Mouse (Mus musculus) left cerebral cortex, adult 8-10 months (tissue): ENCODE results near the gene Asb18. TPM values are rescaled to one million over a fixed set of nuclear protein-coding genes. Genes with fewer than 3 reads are reported as not detected.

Experiments
- DNase-seq, 2 experiments: peaks; one replicate each; pipeline ENCODE4 v3.0.0; 2022; ENCODE audit warnings: low spot score in 2 of 2
- total RNA-seq, 4 experiments: library from RNA; stranded (reverse); gene quantifications; 2 replicates each; pipeline ENCODE4 v1.2.4; 2022

Gene Asb18
- total RNA-seq, 4 experiments from 2014 or later, result 1.5 to 2.3 (median 2.0) TPM

GRCm38 (mm10) chr1:89971848-89972247, 42.6 kb downstream of the Asb18 start:
- no peak for DNase-seq

DNA sequence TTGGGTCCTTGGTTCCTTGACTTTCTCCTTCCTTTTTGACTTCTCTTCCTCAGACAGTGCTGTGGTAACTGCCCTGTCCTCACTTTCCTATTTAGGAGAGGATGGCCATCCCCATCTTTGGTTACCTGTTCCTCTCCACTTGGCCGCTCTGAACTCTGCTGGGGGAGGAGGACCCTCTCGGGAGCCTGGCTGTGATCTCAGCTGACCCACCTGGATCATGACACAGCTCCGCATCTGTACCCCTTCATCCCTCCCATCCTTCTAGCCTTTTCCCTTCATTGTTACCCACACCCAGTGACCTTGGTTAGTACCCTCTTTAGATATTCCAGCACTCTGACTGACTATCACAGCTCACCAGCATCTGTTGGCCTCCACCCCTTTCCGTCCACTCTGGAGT, 44.8 kb downstream of the Asb18 start:
- no peak for DNase-seq

DNA sequence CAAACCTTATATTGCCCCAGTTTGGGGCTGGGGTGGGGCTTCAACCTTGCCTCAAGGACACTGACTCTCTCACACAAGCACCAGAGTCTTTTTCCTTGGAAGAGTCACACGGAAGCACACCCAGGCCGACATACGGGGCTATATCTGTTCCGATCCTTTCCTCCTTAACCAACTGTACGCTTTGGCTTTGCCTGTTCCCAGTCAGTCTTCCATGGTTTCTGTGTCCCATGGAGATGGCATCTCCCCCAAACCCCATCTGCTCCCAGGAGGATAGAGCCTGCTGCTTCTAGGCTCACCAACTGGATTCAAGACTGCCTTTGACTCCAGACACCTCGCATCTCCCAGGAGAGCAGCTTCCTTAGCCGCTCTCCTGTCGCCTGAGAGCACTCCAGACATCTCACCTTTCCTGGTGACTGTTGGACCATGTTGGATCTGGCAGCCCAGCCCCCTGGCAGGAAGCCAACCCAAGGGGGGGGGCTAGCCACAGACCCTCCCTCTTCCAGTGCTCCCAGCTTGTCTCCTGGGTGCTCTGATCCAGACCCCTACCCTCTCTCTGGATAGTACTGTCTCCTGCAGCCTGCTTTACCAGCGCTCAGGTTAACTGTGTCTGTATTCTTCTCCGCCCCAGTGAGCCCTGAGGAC, 45.3 kb downstream of the Asb18 start:
- DNase-seq, result no peak

GRCm38 (mm10) chr1:89968111-89968851, 46.2 kb downstream of the Asb18 start:
- DNase-seq, result peak; percentile 37 to 62

DNA sequence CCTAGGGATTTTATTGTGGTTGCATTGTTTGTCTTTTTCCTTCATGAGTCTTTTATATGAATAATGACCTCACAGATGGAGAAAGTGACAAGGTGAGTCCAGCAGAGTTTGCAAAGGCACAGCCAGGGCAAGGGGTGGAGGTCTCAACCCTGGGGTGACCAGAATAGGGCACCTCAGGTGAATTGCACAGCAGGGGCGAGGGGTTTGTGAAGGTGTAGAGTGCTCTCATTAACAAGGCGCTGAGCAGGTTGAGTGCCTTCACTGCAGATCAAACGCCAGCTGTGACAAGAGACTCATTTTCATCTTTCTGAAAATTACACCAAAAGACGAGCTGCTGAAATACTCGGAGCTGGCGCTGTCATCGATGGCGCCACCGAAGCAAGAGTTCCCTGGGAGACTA, 46.9 kb downstream of the Asb18 start:
- no peak for DNase-seq

DNA sequence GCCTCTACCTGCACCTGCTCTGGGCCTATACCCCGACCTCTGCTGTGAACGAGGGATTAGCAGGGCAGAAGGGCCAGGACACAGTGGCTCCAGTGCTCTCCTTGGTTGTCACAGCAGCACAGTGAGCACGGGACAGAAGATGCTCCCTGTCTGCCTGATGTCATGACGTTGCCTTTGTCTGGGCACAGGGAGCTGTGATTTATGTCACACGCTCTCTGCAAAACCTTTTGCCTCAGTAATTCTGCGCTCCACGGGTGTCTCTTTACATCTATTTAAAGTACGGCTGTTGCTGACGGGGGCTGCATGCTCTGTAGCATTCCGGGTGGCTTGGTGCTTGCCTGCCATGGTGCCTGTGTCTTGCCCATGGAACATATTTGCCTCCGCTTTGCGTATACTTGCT, 50.0 kb downstream of the Asb18 start:
- DNase-seq, result no peak

GRCm38 (mm10) chr1:89963296-89963695, 51.2 kb downstream of the Asb18 start:
- no peak for DNase-seq

GRCm38 (mm10) chr1:89962092-89962491, 52.4 kb downstream of the Asb18 start:
- no peak for DNase-seq

DNA sequence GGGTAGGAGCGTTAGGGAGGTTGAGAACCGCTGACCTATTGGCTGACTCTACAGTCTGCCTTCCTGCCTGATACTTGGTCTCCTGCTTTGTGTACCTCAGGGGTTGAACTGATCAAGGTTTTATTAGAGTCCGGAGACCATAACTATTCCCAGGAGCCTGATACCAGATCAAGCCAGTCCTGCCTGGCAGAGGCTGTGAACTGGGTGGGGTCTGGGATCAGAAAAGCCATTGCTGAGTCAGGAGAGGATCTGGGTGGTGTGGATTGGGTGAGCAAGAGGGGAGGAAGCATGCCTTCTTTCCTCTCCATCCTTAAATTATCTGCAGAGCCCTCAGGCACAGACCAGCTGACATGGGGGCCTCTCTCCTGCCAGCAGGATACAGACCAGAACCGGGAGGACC, 55.1 kb downstream of the Asb18 start:
- no peak for DNase-seq

DNA sequence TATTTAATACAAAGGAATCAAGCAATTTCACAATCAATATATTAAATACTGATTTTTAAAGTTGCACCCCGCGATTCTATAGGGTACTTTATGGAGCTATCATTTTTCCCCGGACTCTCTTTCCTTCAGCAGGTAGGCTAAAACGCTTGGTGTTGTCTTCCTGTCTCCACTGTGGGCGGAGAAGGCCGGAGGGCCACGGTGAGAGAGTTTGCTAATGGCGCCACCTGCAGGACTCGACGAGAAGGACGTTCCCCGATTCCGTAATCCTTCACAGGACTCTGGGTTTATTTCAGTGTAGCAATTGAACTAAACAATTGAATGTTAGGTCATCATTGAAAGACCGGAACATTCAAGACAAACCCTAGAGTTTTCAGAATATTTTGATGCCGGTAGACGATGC, 71.3 kb downstream of the Asb18 start:
- DNase-seq, result peak in 1 of 2 experiments; percentile 59

- no peak for DNase-seq
These were observed 72.0 kb downstream of the Asb18 start for GRCm38 (mm10) chr1:89942395-89942976.

DNA sequence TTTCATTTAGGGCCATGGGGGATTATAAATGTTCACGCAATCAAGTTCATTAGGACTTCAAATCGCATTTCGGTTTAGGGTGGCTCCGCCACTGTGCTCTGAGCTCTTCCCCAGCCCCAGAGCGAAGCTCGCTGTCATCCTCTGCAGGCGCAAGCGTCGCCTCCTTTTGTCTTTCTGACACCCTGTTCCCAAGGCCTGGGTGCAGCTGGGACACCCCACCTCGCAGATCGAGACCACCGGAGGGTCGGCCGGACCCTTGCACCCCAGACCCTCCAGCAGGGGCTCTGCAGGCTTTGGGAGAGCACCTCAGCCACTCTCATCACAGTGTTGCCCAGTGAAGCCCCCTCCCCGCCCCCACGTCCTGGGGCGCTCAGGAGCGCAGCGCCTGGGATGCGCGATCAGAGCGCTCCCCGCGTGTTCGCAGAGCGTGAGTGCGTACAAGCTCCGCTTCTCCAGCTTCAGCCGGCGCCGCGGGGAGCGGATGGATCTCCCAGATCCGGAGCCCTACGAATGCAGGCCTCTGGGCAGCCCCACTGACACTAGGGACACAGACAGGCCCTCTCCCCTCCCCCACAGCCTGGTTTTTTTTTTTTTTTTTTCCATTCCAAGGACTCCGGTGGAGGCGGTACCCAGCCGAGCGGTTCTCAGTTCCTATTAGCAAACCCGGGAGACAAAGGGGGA, 72.6 kb downstream of the Asb18 start:
- no peak for DNase-seq

DNA sequence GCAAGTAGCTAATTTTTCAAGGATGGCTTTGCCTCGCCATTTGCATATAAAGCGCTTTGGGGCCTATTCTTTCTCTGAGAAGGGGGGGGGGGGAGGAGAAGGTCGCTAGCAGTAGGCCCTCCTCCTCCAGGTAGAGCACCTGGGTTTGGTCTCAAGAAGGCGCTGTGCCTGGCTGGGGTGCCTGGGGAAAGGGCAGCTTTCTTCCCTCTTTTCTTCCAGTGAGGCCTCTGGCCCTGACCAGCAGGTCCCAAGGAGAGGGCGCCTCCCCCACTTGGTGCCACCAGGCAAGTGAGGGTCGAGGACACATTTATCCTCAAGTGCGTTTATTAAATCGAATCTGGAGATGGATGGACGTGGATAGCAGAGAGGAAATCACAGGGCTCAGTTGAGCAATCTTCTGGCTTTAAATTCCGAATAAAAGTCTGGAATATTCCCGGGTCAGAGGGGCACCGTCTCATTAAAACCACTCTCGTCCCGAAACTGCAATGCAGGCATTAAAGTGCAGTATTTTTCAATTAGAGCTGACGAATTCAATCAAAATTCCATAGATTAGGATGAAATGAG, 73.4 kb downstream of the Asb18 start:
- no peak for DNase-seq

GRCm38 (mm10) chr1:89939981-89940726, 74.3 kb downstream of the Asb18 start:
- no peak for DNase-seq

DNA sequence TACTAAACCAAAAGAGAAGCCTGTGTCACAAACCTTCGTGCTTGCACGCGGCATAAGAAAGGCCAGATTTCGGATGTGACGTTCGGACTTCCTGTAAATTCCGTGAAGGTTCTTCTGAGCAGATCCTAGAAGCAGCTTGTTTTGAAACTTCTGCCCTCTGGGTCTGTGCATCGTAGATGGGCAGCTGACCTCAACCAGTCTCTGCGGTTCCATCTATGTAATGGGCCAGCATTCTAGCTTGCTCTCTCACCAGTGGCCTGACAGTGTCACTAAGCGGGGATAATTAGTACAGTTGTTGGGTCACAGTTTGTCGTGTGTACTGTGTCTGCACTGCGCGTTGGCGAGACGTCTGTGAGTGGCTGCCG, 74.9 kb downstream of the Asb18 start:
- no peak for DNase-seq

DNA sequence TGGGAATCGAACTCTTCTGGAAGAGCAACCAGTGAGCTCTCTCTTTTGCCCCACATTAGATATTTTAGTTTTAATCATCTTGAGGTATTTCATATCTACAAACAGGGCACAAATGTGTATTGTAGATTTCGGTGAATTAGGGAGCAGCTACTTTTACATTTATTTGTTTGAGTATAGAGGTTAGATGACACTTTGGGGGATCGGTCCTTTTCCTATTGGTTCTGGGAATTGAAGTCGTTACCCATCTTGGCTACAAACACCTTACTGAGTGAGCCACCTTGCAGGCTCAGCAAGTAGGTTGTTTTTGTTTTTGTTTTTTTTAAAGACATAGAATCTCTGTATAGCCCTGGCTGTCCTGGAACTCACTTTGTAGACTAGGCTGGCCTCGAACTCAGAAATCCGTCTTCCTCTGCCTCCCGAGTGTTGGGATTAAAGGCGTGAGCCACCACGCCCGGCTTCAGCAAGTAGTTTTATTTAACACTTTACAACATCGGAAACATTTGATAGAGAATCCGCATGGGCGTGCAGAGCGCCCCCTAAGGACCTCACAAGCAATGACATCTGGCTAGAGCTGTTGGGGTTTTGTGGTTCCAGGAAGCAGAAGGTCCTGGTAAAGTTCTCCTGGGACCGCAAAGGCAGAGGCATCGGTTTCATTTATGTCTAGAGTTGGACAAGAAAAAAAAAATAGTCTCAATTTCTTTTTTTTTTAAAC, 75.4 kb downstream of the Asb18 start:
- DNase-seq, result no peak

DNA sequence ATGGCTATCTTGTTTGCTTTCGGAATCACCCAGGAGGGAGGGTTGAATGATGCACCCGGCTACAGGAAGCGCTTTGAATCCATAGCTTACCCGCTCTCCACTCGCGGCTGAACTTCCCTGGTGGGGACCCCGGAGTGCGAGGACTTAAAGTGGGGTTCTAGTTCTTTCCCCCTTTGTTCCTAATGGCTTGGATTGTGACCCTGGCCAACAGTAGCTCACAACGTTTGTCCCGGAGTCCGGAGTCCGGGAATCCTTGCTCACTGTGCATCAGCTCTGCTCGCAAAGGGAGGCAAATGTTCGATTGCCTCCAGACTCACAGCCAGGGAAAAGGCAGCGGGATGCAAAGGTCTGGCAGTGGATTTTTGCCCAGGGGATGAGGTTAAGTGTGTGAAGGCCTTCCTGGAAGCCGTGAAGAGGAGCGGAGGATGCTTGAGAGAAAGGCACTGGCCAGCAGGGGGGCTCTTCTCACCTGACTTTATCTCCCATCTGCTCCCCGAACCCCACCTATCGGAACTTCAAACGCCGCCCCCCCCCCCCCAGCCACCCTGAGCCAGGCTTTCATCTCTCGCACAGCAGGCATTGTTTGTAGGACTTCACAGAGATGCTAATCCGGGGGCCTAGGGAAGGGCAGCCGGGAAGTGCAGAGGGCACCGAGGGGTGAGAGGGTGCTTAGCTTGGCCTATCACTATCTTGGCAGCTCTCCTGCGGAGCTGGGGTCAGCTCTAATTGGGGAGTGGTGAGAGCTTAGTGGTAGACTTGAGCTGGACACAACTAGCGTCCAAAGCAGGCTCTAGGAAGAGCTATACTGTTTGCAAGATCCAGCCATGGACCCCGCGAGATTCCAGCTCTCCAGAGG, 78.7 kb downstream of the Asb18 start:
- DNase-seq, result no peak

DNA sequence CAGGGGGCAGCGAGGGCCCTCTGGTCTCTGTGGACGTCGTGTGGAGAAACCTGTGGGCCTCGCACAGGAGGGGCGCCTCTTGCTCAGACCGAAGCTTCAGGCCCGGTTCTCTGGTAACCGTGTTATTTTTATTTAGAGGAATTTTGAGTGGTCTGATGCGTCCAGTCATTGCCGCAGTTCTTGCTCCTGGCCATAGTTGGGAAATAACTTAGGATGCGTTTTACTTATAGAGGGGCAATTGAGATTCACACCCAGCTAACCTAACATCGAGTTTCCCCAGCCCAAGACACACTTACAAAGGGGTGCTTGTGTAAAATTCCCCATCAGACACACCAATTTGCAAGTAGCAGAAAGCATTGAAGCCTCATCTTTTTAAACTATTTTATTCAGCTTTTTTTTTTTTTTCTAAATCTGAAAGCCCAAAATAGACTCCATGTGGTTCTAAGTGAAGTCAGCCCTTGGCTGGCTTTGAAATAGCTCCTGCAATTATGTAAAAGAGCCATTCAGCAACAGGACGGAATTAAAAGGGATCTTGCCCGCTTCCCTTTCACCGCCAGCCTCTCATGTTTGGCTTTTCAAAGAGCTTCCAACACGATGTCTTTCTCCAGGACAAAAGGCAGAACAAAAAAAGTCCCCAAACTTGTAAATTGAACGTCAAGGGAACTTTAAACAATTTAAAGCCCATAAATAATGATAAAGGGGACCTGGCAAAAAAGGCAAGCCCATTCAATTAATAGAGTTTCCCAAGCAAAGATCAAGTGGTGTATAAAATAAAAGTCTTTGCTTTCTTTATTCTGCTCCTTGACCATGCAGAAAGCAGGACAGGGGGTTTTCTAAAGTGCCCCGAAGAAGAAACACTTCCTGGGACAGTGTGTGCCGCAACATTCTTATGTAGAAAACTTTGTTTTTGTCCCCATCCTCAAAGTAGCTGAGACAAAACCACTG, 79.9 kb downstream of the Asb18 start:
- DNase-seq, result no peak

GRCm38 (mm10) chr1:89933786-89934185, 80.7 kb downstream of the Asb18 start:
- DNase-seq, result no peak
